Comparison of ENCODE assay signal across 8 mouse cellular contexts in the genomic region with DNA sequence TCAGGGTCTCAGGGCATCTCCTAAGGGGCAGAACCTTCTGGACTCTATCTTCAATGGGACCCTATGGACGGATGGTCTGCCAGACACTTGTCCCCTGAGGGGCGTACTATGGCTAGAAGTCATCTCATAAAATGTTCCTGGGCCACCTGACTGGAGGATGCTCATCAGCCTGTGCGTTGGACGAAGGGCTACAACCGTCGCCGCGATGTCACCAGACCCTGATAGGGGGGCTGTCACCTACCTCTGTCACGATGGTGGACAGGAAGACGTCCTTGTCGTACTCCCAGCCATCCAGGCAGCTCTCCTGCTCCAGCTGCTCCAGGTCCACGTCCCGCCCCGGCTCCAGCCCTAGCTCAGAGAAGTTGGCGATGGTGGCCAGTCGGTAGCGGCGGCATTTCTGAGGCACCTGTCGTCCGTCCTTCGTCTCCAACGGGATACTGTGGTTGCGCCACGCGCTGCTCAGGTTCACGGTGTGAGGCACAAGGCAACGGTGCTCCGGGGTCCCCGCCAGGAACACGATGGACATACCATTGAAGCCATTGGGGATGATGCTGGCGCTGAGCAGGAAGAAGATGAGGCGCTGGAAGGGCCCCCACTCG. TPM values are rescaled to one million over a fixed set of nuclear protein-coding genes. Genes with fewer than 3 reads are reported as not detected.
DNase-seq lines count a peak whose midpoint lies in the region; ATAC-seq lines count a peak whose summit lies in the region.

No protein-coding gene starts in this region.

- no peaks in the 10 kb centered on the region for H3K27me3 ChIP-seq in hindbrain, embryonic 12.5 days

- H3K4me1 ChIP-seq in hindbrain, embryonic 12.5 days = peaks cover 12% of the 10 kb centered on the region

- no peaks in the 10 kb centered on the region for H3K9me3 ChIP-seq in hindbrain, embryonic 12.5 days (replicated peaks)

- H3K27ac ChIP-seq in hindbrain, embryonic 12.5 days = no peak overlapping the region; the same call in 1 of the 2 replicates

- H3K36me3 ChIP-seq in hindbrain, embryonic 12.5 days = 0 out of 2 replicates have a peak, but pooled peaks cover 3% of the 10 kb centered on the region

- H3K4me3 ChIP-seq in hindbrain, embryonic 12.5 days = peak overlapping the region; percentile 55

- peak; percentile 13 for DNase-seq in embryo, embryonic 10 days (ENCODE audit: low spot score)
- DNase-seq in embryo, embryonic 9.5 days (ENCODE audit: extremely low spot score) = no peak
- peak; percentile 5 for DNase-seq in retina, postnatal 7 days (ENCODE audit: low read depth, low spot score)
- no peak for DNase-seq in retina, embryonic 14.5 days (ENCODE audit: low spot score)
- DNase-seq in lung, postnatal 36 days = peak; percentile 36
- no peak for DNase-seq in spleen, adult 12 weeks (ENCODE audit: low spot score)
- no peak for DNase-seq in cerebellum, adult 8-10 months

- peak; percentile 3; the same call in 1 of the 2 replicates for ATAC-seq in hindbrain, embryonic 12.5 days (ENCODE audit: low FRiP score)

- peak overlapping the region; percentile 71 for H3K9ac ChIP-seq in hindbrain, embryonic 12.5 days

- H3K4me2 ChIP-seq in hindbrain, embryonic 12.5 days (replicated peaks) = peak overlapping the region; percentile 83

- 5% methylated on average over 33 of the region's 33 CpGs for WGBS in hindbrain, embryonic 12.5 days

RNA-seq across cellular contexts. Expression of gene Slc22a5, which starts 0.5 kb away (rescaled TPM):
- polyA plus RNA-seq in hindbrain, embryonic 12.5 days (2016; fragmentation: Nextera tagmentation; extraction: Ambion mirVana) = 7.9 and 8.5 TPM in 2 replicates

RNA-seq across cellular contexts. Expression of gene Gm12216, which starts 31.9 kb away (rescaled TPM):
- polyA plus RNA-seq in hindbrain, embryonic 12.5 days (2016; fragmentation: Nextera tagmentation; extraction: Ambion mirVana) = 0.50 TPM in 1 of 2 replicates, not detected in the other

Comparison
In these comparisons a context has a peak if more than half of its experiments do, and no peak if none do; other contexts are left out.
1. DNase-seq: peak in embryo, embryonic 10 days (single experiment), retina, postnatal 7 days (single experiment) and lung, postnatal 36 days (single experiment); none in embryo, embryonic 9.5 days (single experiment), retina, embryonic 14.5 days (single experiment), spleen, adult 12 weeks (single experiment) and cerebellum, adult 8-10 months (single experiment).